Mouse (Mus musculus): ENCODE data around the gene Foxi3. TPM values are rescaled to one million over a fixed set of nuclear protein-coding genes. Genes with fewer than 3 reads are reported as not detected.

Foxi3 gene
- polyA plus RNA-seq, 1 experiment from 2014 or later = 1.0 TPM

DNA sequence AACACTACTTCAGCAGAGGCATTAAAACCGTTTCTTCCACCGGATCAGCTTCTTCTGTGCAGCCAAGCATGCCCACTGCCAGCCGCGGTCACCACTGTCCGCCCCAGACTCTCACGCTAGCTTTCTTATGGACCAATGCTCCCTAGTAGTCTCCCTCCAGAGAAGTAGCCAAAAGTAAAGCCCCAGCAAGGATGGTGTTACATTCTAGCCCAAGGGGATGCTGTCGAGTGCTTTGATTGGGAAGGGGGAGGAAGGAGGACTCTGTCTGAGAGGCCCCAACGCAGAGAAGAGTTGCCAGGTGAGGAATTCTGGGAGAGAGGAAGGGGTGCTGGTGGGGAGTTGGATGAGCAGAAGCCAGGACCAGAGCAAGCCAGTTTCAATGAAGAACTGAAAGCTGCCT is 11.1 kb downstream of the Foxi3 start:
- DNase-seq (ENCODE audit: low spot score) = peak; percentile 48
- Histone ChIP-seq H3K36me3 (ENCODE audit: control insufficient read depth, insufficient read depth, low read length) (no peaks in the 10 kb centered on the region), H3K9me3 (ENCODE audit: control insufficient read depth, low read length) (no peaks in the 10 kb centered on the region), H3K27ac (replicated peaks; ENCODE audit: low read depth, low read length) (no peak overlapping the region), H3K27me3 (replicated peaks; ENCODE audit: control insufficient read depth, insufficient read depth, low read length) (peaks cover 14% of the 10 kb centered on the region), H3K4me3 (ENCODE audit: low read depth, low read length) (peak overlapping the region; percentile 21; the same call in 1 of the 2 replicates), H3K4me2 (ENCODE audit: low read depth, low read length) (peak overlapping the region; percentile 50), H3K9ac (ENCODE audit: low read depth, low read length) (0 out of 2 replicates have a peak overlapping the region, but pooled peaks have one; percentile 38), H3K4me1 (ENCODE audit: control insufficient read depth, insufficient read depth, low read length) (no peaks in the 10 kb centered on the region)
- WGBS = 2% methylated on average over 7 of the region's 8 CpGs
- 0 out of 2 replicates have a peak, but pooled peaks have one; percentile 50 for ATAC-seq (ENCODE audit: low read depth)

GRCm38 (mm10) chr6:70968291-70968690 is 12.0 kb downstream of the Foxi3 start:
- H3K36me3 ChIP-seq (ENCODE audit: control insufficient read depth, insufficient read depth, low read length) = no peaks in the 10 kb centered on the region
- no peak overlapping the region for H3K9ac ChIP-seq (ENCODE audit: low read depth, low read length)
- H3K4me2 ChIP-seq (ENCODE audit: low read depth, low read length) = no peak overlapping the region
- DNase-seq (ENCODE audit: low spot score) (no peak), ATAC-seq (ENCODE audit: low read depth) (no peak)
- peaks cover 14% of the 10 kb centered on the region for H3K27me3 ChIP-seq (replicated peaks; ENCODE audit: control insufficient read depth, insufficient read depth, low read length)
- 55% methylated on average over 4 of the region's 4 CpGs for WGBS
- H3K27ac ChIP-seq (replicated peaks; ENCODE audit: low read depth, low read length) = no peak overlapping the region
- no peaks in the 10 kb centered on the region for H3K9me3 ChIP-seq (ENCODE audit: control insufficient read depth, low read length)
- H3K4me3 ChIP-seq (ENCODE audit: low read depth, low read length) = no peak overlapping the region
- no peaks in the 10 kb centered on the region for H3K4me1 ChIP-seq (ENCODE audit: control insufficient read depth, insufficient read depth, low read length)

DNA sequence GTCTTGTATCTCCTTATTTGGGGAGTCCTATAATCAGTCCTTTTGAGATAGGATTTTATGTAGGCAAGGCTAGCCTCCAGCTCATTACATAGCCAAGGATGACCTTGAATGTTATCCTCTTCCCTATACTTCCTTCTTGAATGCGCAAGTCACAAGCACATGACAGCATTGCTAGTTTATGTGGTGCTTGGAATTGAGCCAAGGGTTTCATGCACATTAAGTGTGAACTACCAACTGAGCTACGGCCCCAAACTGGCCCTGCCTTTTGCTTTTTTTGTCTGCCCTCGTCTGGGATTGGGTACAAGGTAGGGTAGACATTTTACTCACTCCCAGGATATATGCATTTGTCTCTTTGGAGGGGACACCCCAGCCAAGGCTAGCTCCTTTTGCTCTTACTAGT is 16.7 kb downstream of the Foxi3 start:
- Histone ChIP-seq H3K9ac (ENCODE audit: low read depth, low read length) (no peak overlapping the region), H3K4me3 (ENCODE audit: low read depth, low read length) (no peak overlapping the region), H3K4me2 (ENCODE audit: low read depth, low read length) (no peak overlapping the region), H3K27ac (replicated peaks; ENCODE audit: low read depth, low read length) (no peak overlapping the region), H3K36me3 (ENCODE audit: control insufficient read depth, insufficient read depth, low read length) (no peaks in the 10 kb centered on the region), H3K9me3 (ENCODE audit: control insufficient read depth, low read length) (no peaks in the 10 kb centered on the region), H3K27me3 (replicated peaks; ENCODE audit: control insufficient read depth, insufficient read depth, low read length) (no peaks in the 10 kb centered on the region), H3K4me1 (ENCODE audit: control insufficient read depth, insufficient read depth, low read length) (no peaks in the 10 kb centered on the region)
- WGBS = 36% methylated on average over 3 of the region's 3 CpGs
- ATAC-seq (ENCODE audit: low read depth) (no peak), DNase-seq (ENCODE audit: low spot score) (peak; percentile 45)

DNA sequence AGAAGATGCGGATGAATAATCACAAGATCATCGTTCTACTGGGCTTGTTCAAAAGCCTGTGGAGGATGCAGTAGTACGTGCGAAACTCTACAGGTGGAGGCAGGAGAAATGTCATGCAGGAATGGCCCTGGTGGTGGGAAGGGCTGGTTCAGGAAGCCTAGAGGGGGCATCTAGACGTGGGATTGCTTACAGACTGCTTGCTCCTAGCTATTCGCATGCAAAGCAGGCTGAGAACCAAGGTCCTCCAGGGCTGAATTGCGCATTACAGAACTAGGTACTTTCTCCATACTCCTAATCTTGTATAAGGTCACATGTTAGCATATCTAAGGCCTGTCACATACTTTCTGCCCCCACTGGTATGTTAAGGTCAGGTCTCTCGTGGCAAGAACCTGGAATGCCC is 24.7 kb downstream of the Foxi3 start:
- Histone ChIP-seq H3K4me2 (ENCODE audit: low read depth, low read length) (no peak overlapping the region), H3K4me3 (ENCODE audit: low read depth, low read length) (no peak overlapping the region), H3K9ac (ENCODE audit: low read depth, low read length) (no peak overlapping the region), H3K27me3 (replicated peaks; ENCODE audit: control insufficient read depth, insufficient read depth, low read length) (no peaks in the 10 kb centered on the region), H3K9me3 (ENCODE audit: control insufficient read depth, low read length) (no peaks in the 10 kb centered on the region), H3K36me3 (ENCODE audit: control insufficient read depth, insufficient read depth, low read length) (no peaks in the 10 kb centered on the region), H3K27ac (replicated peaks; ENCODE audit: low read depth, low read length) (no peak overlapping the region), H3K4me1 (ENCODE audit: control insufficient read depth, insufficient read depth, low read length) (no peaks in the 10 kb centered on the region)
- 77% methylated on average over 8 of the region's 8 CpGs for WGBS
- no peak for DNase-seq (ENCODE audit: low spot score)
- ATAC-seq (ENCODE audit: low read depth) = no peak

- DNase-seq (ENCODE audit: low spot score) = no peak
- H3K36me3 ChIP-seq (ENCODE audit: control insufficient read depth, insufficient read depth, low read length) = no peaks in the 10 kb centered on the region
- no peaks in the 10 kb centered on the region for H3K4me1 ChIP-seq (ENCODE audit: control insufficient read depth, insufficient read depth, low read length)
- WGBS = 67% methylated on average over 1 of the region's 1 CpGs
- H3K9ac ChIP-seq (ENCODE audit: low read depth, low read length) = no peak overlapping the region
- no peaks in the 10 kb centered on the region for H3K27me3 ChIP-seq (replicated peaks; ENCODE audit: control insufficient read depth, insufficient read depth, low read length)
- H3K4me3 ChIP-seq (ENCODE audit: low read depth, low read length) = no peak overlapping the region
- ATAC-seq (ENCODE audit: low read depth) = no peak
- no peaks in the 10 kb centered on the region for H3K9me3 ChIP-seq (ENCODE audit: control insufficient read depth, low read length)
- no peak overlapping the region for H3K4me2 ChIP-seq (ENCODE audit: low read depth, low read length)
- no peak overlapping the region for H3K27ac ChIP-seq (replicated peaks; ENCODE audit: low read depth, low read length)
These were observed 26.1 kb downstream of the Foxi3 start for GRCm38 (mm10) chr6:70982416-70982815.

GRCm38 (mm10) chr6:70986683-70987082 is 30.4 kb downstream of the Foxi3 start:
- ATAC-seq (ENCODE audit: low read depth) = peak; percentile 91; the same call in 1 of the 2 replicates
- Histone ChIP-seq H3K4me3 (ENCODE audit: low read depth, low read length) (no peak overlapping the region), H3K9ac (ENCODE audit: low read depth, low read length) (no peak overlapping the region), H3K27me3 (replicated peaks; ENCODE audit: control insufficient read depth, insufficient read depth, low read length) (no peaks in the 10 kb centered on the region), H3K9me3 (ENCODE audit: control insufficient read depth, low read length) (no peaks in the 10 kb centered on the region), H3K27ac (replicated peaks; ENCODE audit: low read depth, low read length) (no peak overlapping the region), H3K4me1 (ENCODE audit: control insufficient read depth, insufficient read depth, low read length) (no peaks in the 10 kb centered on the region), H3K4me2 (ENCODE audit: low read depth, low read length) (no peak overlapping the region), H3K36me3 (ENCODE audit: control insufficient read depth, insufficient read depth, low read length) (no peaks in the 10 kb centered on the region)
- WGBS = 61% methylated on average over 8 of the region's 8 CpGs
- peak; percentile 70 for DNase-seq (ENCODE audit: low spot score)

GRCm38 (mm10) chr6:70996123-70996723 is 39.9 kb downstream of the Foxi3 start:
- Histone ChIP-seq H3K9me3 (ENCODE audit: control insufficient read depth, low read length) (no peaks in the 10 kb centered on the region), H3K4me1 (ENCODE audit: control insufficient read depth, insufficient read depth, low read length) (no peaks in the 10 kb centered on the region), H3K9ac (ENCODE audit: low read depth, low read length) (no peak overlapping the region), H3K27ac (replicated peaks; ENCODE audit: low read depth, low read length) (no peak overlapping the region), H3K27me3 (replicated peaks; ENCODE audit: control insufficient read depth, insufficient read depth, low read length) (no peaks in the 10 kb centered on the region), H3K4me2 (ENCODE audit: low read depth, low read length) (no peak overlapping the region), H3K4me3 (ENCODE audit: low read depth, low read length) (no peak overlapping the region), H3K36me3 (ENCODE audit: control insufficient read depth, insufficient read depth, low read length) (no peaks in the 10 kb centered on the region)
- peak; percentile 85; the same call in 1 of the 2 replicates for ATAC-seq (ENCODE audit: low read depth)
- DNase-seq (ENCODE audit: low spot score) = peak; percentile 43
- WGBS = 45% methylated on average over 4 of the region's 4 CpGs

DNA sequence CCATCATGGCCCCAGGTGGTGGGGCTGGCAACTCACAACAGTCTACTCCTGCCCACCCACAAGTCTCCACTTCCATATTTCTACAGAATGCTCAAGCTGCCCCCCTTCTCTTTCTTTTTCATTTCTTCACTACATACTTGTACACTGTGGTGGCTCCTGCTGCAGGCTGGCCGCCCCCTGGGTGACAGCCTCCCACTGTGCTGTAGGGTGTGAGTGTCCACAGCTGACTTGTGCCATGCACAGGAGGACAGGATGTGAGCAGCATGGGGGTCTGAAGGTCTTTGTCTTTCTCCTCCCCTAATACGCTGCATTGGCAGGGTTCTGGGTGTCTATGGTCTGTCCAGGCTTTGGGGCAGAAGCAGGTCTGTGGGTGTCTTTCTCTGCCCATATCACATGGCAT is 46.3 kb downstream of the Foxi3 start:
- H3K27ac ChIP-seq (replicated peaks; ENCODE audit: low read depth, low read length) = no peak overlapping the region

GRCm38 (mm10) chr6:71004161-71004560 is 47.8 kb downstream of the Foxi3 start:
- Histone ChIP-seq H3K27me3 (replicated peaks; ENCODE audit: control insufficient read depth, insufficient read depth, low read length) (no peaks in the 10 kb centered on the region), H3K9ac (ENCODE audit: low read depth, low read length) (no peak overlapping the region), H3K36me3 (ENCODE audit: control insufficient read depth, insufficient read depth, low read length) (no peaks in the 10 kb centered on the region), H3K4me2 (ENCODE audit: low read depth, low read length) (no peak overlapping the region), H3K4me3 (ENCODE audit: low read depth, low read length) (no peak overlapping the region), H3K9me3 (ENCODE audit: control insufficient read depth, low read length) (no peaks in the 10 kb centered on the region), H3K27ac (replicated peaks; ENCODE audit: low read depth, low read length) (no peak overlapping the region), H3K4me1 (ENCODE audit: control insufficient read depth, insufficient read depth, low read length) (no peaks in the 10 kb centered on the region)
- ATAC-seq (ENCODE audit: low read depth) (no peak), DNase-seq (ENCODE audit: low spot score) (no peak)
- 91% methylated on average over 2 of the region's 2 CpGs for WGBS

More for the DNA sequence above, 46.3 kb downstream of the Foxi3 start:
- WGBS = 78% methylated on average over 2 of the region's 2 CpGs
- Histone ChIP-seq H3K4me1 (ENCODE audit: control insufficient read depth, insufficient read depth, low read length) (no peaks in the 10 kb centered on the region), H3K4me3 (ENCODE audit: low read depth, low read length) (no peak overlapping the region), H3K27me3 (replicated peaks; ENCODE audit: control insufficient read depth, insufficient read depth, low read length) (no peaks in the 10 kb centered on the region), H3K9ac (ENCODE audit: low read depth, low read length) (no peak overlapping the region), H3K4me2 (ENCODE audit: low read depth, low read length) (no peak overlapping the region), H3K36me3 (ENCODE audit: control insufficient read depth, insufficient read depth, low read length) (no peaks in the 10 kb centered on the region), H3K9me3 (ENCODE audit: control insufficient read depth, low read length) (no peaks in the 10 kb centered on the region)
- DNase-seq (ENCODE audit: low spot score) (no peak), ATAC-seq (ENCODE audit: low read depth) (no peak)

Measured in embryonic facial prominence, embryonic 14.5 days (tissue).